Mouse (Mus musculus) liver, postnatal 0 days (tissue): Measurements from ENCODE around the gene Gtf2a1. TPM values are rescaled to one million over a fixed set of nuclear protein-coding genes. Genes with fewer than 3 reads are reported as not detected.

Source experiments
- ATAC-seq: fragments of 200-750 bp; cut with Nextera tagmentation; 2 replicates; pipeline ENCODE4 v1.8.0; 2017; ENCODE audit warnings: mild to moderate bottlenecking, moderate library complexity
- DNase-seq: peaks from one replicate; pipeline ENCODE4 v3.0.0-alpha.2; 2016
- H3K27ac ChIP-seq: fragments of 300-500 bp; sonication (generic); 2 replicates; pipeline ENCODE4 v1.5.1; 2014; ENCODE audit warnings: antibody characterized with exemption, moderate library complexity, mild to moderate bottlenecking, low read depth
- H3K27me3 ChIP-seq: fragments of 300-500 bp; sonication (generic); 2 replicates; pipeline ENCODE4 v1.6.1; 2014; ENCODE audit warnings: low read length, control low read depth, mixed read lengths; ENCODE audit not compliant: insufficient read depth
- H3K36me3 ChIP-seq: fragments of 300-500 bp; sonication (generic); replicated peaks from 2 replicates; pipeline ENCODE4 v1.6.1; 2014; ENCODE audit warnings: mild to moderate bottlenecking, control low read depth, low read length, moderate library complexity, mixed read lengths; ENCODE audit not compliant: insufficient read depth
- H3K4me1 ChIP-seq: fragments of 300-500 bp; sonication (generic); 2 replicates; pipeline ENCODE4 v1.6.1; 2014; ENCODE audit warnings: antibody characterized with exemption, mild to moderate bottlenecking, control low read depth; ENCODE audit not compliant: insufficient read depth
- H3K4me2 ChIP-seq: fragments of 300-500 bp; sonication (generic); 2 replicates; pipeline ENCODE4 v1.6.1; 2014; ENCODE audit warnings: low read depth, mild to moderate bottlenecking, low read length, moderate library complexity, mixed read lengths
- H3K4me3 ChIP-seq: fragments of 300-500 bp; sonication (generic); 2 replicates; pipeline ENCODE4 v1.5.1; 2014; ENCODE audit warnings: low read depth, low read length
- H3K9ac ChIP-seq: fragments of 300-500 bp; sonication (generic); replicated peaks from 2 replicates; pipeline ENCODE4 v1.6.1; 2014; ENCODE audit warnings: mild to moderate bottlenecking, moderate library complexity
- H3K9me3 ChIP-seq: fragments of 300-500 bp; sonication (generic); 2 replicates; pipeline ENCODE4 v1.6.1; 2016; ENCODE audit warnings: mild to moderate bottlenecking, control low read depth, low read length, mixed read lengths
- CTCF ChIP-seq: sonication (generic); IDR thresholded peaks from 2 replicates; pipeline ENCODE4 v1.5.1; 2016; ENCODE audit warnings: antibody characterized with exemption, low read depth
- EP300 ChIP-seq: IDR thresholded peaks from 2 replicates; pipeline ENCODE4 v1.6.1; 2016; ENCODE audit warnings: antibody characterized with exemption, low read depth, mild to moderate bottlenecking
- WGBS: fragments of 180-500 bp; shearing (Covaris S2); extraction: QIAGEN DNeasy Blood & Tissue Kit; methylation state at CpG from one replicate; pipeline ENCODE4 v1.1.7; 2014; ENCODE audit not compliant: insufficient replicate concordance; 5-methylcytosine and 5-hydroxymethylcytosine counted together
- polyA plus RNA-seq: library from polyadenylated mRNA; unstranded; fragments of >200 nt; fragmentation: Nextera tagmentation; extraction: Ambion mirVana; gene quantifications from 2 replicates; pipeline ENCODE4 v1.2.1, GENCODE M21; 2015

Gene Gtf2a1
- 11.4 and 13.4 TPM in 2 replicates for polyA plus RNA-seq

GRCm38 (mm10) chr12:91589847-91590690, at the start of gene Gtf2a1:
Gtf2a1 (minus strand) TSS chr12:91590487.
- H3K9ac ChIP-seq: peak within 1 kb of the TSS; percentile 100
- H3K9me3 ChIP-seq: no peaks in the 10 kb centered on the region
- peak; percentile 82 for ATAC-seq
- H3K4me1 ChIP-seq: peaks cover 20% of the 10 kb centered on the region
- WGBS: under 1% methylated on average over 60 of the region's 99 CpGs
- peak within 1 kb of the TSS; percentile 93 for H3K4me3 ChIP-seq
- TF ChIP-seq CTCF: no peak
- peak; percentile 68; the same call in 1 of the 2 replicates for TF ChIP-seq EP300
- peak within 1 kb of the TSS; percentile 100 for H3K27ac ChIP-seq
- H3K36me3 ChIP-seq: peaks cover 6% of the 10 kb centered on the region
- H3K4me2 ChIP-seq: peak within 1 kb of the TSS; percentile 76
- DNase-seq: peak; percentile 99
- H3K27me3 ChIP-seq: no peaks in the 10 kb centered on the region

GRCm38 (mm10) chr12:91638351-91638750, 48.1 kb upstream of the Gtf2a1 start:
- Histone ChIP-seq H3K27ac (0 out of 2 replicates have a peak overlapping the region, but pooled peaks have one; percentile 39), H3K27me3 (no peaks in the 10 kb centered on the region), H3K4me3 (no peak overlapping the region), H3K4me2 (no peak overlapping the region), H3K9me3 (no peaks in the 10 kb centered on the region), H3K9ac (no peak overlapping the region), H3K4me1 (peaks cover 8% of the 10 kb centered on the region), H3K36me3 (no peaks in the 10 kb centered on the region)
- TF ChIP-seq CTCF (no peak), EP300 (no peak)
- DNase-seq (no peak), ATAC-seq (peak; percentile 71)
- 59% methylated on average over 3 of the region's 3 CpGs for WGBS

- WGBS: 61% methylated on average over 12 of the region's 12 CpGs
- no peaks in the 10 kb centered on the region for H3K36me3 ChIP-seq
- DNase-seq (no peak), ATAC-seq (peak; percentile 54)
- no peaks in the 10 kb centered on the region for H3K9me3 ChIP-seq
- H3K27me3 ChIP-seq: no peaks in the 10 kb centered on the region
- peak overlapping the region; percentile 13 for H3K27ac ChIP-seq
- H3K9ac ChIP-seq: no peak overlapping the region
- no peak overlapping the region for H3K4me3 ChIP-seq
- no peak for TF ChIP-seq EP300
- TF ChIP-seq CTCF: no peak
- peaks cover 8% of the 10 kb centered on the region for H3K4me1 ChIP-seq
- 0 out of 2 replicates have a peak overlapping the region, but pooled peaks have one; percentile 14 for H3K4me2 ChIP-seq
Measured at GRCm38 (mm10) chr12:91637136-91637909, 47.0 kb upstream of the Gtf2a1 start.

- Histone ChIP-seq H3K4me2 (no peak overlapping the region), H3K9me3 (no peaks in the 10 kb centered on the region), H3K4me3 (no peak overlapping the region), H3K4me1 (no peaks in the 10 kb centered on the region), H3K27me3 (no peaks in the 10 kb centered on the region), H3K27ac (no peak overlapping the region), H3K9ac (no peak overlapping the region), H3K36me3 (no peaks in the 10 kb centered on the region)
- TF ChIP-seq CTCF (no peak), EP300 (no peak)
- no peak for ATAC-seq
- 79% methylated on average over 5 of the region's 5 CpGs for WGBS
- DNase-seq: no peak
Measured at GRCm38 (mm10) chr12:91626482-91626881, 36.2 kb upstream of the Gtf2a1 start.

- peak; percentile 76 for TF ChIP-seq CTCF
- no peak for TF ChIP-seq EP300
- WGBS: 42% methylated on average over 1 of the region's 1 CpGs
Measured at GRCm38 (mm10) chr12:91625013-91625412, 34.7 kb upstream of the Gtf2a1 start.

GRCm38 (mm10) chr12:91609425-91609824, 19.1 kb upstream of the Gtf2a1 start:
- Histone ChIP-seq H3K4me2 (no peak overlapping the region), H3K27me3 (no peaks in the 10 kb centered on the region), H3K4me3 (no peak overlapping the region), H3K9me3 (no peaks in the 10 kb centered on the region), H3K36me3 (no peaks in the 10 kb centered on the region), H3K27ac (no peak overlapping the region), H3K4me1 (no peaks in the 10 kb centered on the region), H3K9ac (no peak overlapping the region)
- 84% methylated on average over 5 of the region's 5 CpGs for WGBS
- DNase-seq (peak; percentile 21), ATAC-seq (no peak)
- TF ChIP-seq CTCF (no peak), EP300 (no peak)

More at GRCm38 (mm10) chr12:91625013-91625412, 34.7 kb upstream of the Gtf2a1 start:
- peak; percentile 48 for DNase-seq
- no peak overlapping the region for H3K9ac ChIP-seq
- no peaks in the 10 kb centered on the region for H3K27me3 ChIP-seq
- ATAC-seq: no peak
- H3K4me1 ChIP-seq: no peaks in the 10 kb centered on the region
- H3K4me3 ChIP-seq: no peak overlapping the region
- no peaks in the 10 kb centered on the region for H3K36me3 ChIP-seq
- no peaks in the 10 kb centered on the region for H3K9me3 ChIP-seq
- no peak overlapping the region for H3K4me2 ChIP-seq
- H3K27ac ChIP-seq: no peak overlapping the region
